Mouse (Mus musculus): ENCODE measurements around the gene Higd1c.
"Not testable (repeated sequence)": the region's sequence is repeated elsewhere in the genome, so short reads cannot be mapped to it uniquely, and the experiment has no call there.

Higd1c gene

DNA sequence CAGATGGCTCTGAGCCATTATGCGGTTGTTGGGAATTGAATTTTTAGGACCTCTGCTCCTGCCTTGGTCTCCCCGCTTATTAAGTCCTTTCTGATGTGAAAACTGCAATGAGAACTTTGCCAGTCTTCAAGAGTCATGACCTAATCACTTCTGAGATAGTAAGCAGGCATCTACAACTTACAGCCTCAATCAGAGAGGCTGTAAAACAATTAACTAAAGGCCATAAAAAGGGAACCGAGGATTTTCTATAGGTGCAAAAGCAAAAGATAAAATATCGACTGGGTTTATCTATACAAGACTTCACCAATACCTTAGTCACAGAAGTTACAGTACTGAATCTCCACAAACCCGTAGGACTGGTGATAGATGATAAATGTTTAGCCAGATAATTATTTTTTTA, 8.5 kb upstream of the Higd1c start:
- no peak for DNase-seq

GRCm38 (mm10) chr15:100365967-100366366, 1.6 kb downstream of the Higd1c start:
- not testable (repeated sequence) for DNase-seq

DNA sequence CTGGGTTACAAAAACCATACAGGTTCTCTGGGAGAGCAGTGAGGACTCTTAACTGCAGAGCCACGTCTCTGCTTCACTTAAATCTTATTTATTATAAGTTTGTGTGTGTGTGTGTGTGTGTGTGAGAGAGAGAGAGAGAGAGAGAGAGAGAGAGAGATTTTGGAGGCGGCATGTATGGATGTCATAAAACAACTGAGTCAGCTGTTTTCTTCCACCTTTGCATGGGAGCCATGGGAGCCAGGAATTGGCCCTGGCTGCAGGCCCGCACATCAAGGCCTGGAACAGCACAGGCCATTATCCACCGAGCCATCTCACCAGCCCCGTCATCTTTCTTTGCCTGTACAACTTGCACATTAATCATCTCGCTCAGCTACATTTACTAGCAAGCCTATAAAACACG, 2.8 kb downstream of the Higd1c start:
- no peak for DNase-seq

DNA sequence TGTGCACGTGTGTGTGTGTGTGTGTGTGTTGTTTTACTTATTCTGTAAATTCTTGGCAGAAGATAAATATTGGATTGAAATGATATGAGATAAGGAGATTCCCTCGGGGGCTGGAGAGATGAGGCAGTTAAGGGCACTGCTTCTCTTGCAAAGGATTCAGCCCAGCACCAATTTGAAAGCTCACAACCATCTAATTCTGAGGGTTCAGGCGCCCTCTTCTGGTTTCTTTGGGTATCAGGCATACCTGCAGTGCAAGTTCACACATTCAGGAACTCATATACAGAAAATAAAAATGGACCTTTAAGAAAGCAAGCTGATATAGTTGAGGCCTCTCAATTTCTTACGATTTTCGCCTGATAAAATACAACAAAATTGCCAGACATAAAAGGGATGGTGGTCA, 10.7 kb downstream of the Higd1c start:
- DNase-seq: peak; percentile 76

DNA sequence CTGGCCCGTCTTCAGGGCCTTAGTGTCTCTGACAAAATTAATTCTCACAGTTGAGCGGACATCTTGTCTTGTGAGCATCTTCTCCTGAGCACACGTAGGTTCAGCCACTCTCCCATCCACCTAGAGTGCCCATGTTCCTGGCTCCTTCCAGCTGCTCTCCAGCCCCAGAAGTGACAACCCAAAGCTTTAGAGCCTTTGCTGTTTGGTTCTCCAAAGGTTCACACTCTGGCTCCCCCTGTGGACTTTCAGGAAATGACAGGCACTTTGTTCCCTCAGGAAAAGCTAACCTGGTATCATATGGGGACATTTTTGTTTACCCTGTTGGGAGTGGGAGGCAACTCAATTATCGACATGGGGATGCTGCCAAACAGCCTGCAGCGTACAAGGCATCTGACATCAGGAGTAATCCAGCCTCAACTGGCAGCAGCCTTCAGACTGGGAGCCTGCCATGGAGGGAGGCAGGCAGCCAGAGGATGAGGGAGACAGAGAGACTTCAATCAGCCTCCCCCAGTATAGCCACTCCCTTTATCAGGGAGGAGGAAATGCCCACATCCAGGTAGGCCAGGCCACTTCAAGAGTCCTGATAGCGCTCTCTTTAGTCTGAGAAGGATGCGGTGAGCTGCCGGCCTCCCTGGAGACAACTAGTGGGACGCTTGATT, 13.6 kb downstream of the Higd1c start:
- DNase-seq: not testable (repeated sequence)

DNA sequence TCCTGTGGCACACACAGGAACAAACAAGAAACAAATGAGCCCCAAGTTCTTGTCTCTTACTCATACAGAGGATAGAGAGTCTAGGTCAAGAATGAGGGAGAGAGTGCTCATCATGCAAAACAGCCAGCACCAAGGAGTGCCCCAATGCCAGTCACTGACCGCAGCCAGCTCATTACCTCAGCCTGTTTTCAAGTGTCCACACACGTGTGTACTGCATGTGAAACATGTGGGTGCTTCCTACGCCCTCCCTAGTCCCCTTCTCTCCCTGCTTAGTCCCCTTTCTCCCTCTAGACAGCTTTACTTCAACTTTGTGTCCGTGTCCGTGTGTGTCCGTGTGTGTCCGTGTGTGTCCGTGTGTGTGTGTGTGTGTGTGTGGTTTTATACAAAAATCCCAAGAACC, 15.3 kb downstream of the Higd1c start:
- no peak for DNase-seq

DNA sequence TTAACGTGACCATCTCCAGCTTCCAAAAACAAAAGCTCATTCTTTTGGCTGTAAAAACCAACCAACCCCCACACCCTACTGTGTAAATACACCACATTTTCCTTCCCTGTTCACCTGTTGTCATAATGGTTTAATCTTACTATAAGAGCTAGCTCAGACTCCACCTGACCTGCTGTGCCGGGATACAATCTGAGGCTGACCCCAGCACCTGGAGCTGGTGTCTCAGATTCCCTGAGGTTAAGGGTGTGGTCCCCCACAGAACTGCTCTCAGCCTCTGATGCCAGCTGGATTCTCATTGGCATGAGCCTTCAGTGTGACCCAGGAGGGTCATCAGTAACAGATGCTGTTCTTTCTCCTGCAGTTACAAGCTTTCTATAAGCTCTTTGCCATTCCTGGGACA, 15.8 kb downstream of the Higd1c start:
- no peak for DNase-seq

- no peak for DNase-seq
Observed at GRCm38 (mm10) chr15:100385705-100386104, 21.4 kb downstream of the Higd1c start.

DNA sequence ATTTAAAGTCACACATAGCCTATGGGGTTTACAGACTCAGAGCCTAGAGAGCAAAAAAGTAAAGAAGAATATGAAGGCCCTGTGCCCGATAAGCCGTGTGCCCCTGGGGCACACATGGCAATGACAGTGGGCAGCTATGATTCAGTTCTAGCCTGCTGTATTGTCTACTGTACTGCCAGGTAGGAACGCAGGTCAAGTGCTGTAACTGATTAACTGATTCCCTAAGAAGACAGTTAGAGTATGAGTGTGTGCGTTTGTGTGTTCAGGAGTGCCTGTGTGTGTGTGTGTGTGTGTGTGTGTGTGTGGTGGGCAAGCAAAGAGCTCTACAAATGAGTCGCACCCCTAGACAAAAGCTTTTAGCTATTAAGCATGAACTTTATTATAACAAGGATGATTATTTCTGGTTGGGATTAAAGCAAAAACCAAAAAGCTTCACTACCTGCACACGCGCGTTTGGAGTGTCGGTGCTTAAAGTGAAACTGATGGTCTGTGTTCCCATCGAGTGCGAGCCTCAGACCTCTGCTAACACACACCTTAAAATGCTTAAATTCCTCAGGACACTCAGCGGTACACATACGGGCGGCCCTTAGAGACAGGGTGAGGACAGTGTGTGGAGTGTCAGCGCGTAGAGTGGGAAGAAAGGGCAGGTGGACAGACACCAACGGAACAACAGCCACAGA, 23.3 kb downstream of the Higd1c start:
- no peak for DNase-seq

DNA sequence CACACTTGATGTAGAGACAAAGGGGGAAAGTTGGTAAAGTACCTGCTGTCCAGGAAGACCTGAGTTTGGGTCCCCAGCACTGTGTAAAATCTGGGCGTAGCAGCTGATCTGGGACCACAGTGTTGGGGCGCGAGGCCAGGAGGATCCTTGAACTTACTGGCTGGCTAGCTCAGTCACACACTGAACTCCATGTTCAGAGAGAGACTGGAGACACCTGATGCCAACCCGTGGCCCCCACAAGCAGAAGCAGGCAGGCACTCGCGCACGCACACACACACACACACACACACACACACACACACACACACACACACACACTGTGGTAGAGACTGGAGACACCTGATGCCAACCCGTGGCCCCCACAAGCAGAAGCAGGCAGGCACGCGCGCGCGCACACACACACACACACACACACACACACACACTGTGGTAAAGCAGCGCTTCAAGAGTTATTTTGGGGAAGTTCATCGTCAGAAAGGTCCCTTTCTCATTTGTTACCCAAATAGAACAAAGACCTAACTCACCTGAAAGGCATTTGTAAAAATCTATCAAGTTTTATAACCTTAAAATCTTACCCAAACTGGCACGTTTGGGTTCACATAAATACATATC, 24.0 kb downstream of the Higd1c start:
- no peak for DNase-seq

DNA sequence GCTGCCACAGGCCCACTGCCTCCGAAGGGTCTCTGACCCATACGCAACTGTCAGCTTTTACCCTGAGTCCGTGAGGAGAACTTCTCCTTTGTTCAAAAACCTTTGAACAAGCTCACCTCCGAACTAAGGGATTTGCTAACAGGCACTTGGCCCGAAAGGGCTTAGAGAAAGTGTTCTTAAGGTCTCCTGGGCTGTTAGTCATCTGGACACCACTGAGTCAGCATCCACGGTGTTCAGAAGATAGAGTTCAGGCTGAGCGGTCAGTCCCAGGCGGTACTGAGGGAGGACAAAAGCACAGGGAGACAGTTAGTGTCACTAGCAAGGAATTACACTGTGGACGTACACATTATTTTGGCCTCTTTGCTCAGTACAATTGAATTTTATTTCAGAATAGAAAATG, 24.5 kb downstream of the Higd1c start:
- DNase-seq: no peak

DNA sequence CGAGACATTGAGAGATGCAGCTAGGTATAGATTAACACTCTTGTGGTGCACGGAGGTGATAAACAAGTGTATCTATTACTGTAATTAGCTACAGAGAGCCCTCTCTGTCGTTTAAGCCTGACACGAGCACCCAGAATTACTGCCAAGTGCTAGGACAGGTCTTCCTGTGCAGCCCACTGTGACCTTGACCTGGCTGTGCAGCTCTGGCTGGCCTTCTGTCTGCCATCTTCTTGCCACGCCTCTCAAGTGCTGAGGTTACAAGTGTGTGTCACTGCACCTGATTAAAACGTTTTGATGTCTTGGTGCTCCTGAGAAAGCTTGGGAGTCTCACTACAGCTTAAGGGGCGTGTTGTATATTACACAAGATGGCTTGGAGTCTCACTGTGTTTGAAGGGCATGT, 26.7 kb downstream of the Higd1c start:
- DNase-seq: no peak

- DNase-seq: no peak
Observed at GRCm38 (mm10) chr15:100391599-100391998, 27.3 kb downstream of the Higd1c start.

GRCm38 (mm10) chr15:100393016-100393415, 28.7 kb downstream of the Higd1c start:
- DNase-seq: no peak

DNA sequence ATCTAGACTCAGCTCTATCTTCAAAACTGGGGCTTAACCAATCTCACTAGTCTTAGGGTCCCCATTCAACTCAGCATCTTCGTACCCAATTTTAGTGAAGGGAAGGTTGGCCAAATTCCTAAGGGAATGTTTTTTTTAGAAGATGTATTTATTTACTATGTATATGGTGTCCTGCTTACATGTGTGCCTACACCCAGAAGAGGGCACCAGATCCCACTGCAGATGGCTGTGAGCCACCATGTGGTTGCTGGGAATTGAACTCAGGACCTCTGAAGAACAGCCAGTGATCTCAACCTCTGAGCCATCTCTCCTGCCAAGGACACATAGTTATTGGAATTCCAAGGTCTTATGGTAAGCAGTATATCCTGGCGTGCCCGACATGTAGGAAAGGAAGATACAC, 31.2 kb downstream of the Higd1c start:
- DNase-seq: no peak

DNA sequence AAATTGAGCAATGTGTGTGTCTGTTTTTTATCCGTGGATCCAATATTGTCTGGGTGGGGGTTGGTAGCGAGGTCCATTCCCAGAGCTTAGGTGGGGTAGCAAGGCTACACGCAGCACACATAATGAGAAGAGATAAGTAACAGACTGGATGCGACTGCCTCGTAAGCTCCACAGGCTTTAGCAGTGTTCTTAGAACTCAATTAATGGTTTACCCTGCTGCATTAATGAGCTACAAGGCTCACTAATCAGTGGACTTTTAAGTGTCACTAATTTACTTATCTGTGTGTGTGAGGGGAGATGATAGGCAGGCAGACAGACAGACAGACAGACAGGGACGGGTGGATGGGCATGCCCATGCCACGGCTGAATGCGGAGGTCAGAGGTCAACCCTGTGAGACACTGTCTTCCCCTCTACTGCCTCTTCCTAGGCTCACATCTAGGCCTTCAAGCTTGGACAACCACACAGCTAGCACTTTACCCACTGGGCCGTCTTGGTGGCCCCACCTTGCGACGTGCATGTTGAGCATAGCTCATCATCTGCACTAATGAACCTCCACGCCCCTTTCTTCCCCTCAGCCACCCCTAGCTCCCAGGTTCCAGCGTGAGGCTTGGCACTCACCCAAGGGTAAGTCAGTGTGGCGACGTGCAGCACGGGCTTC, 36.4 kb downstream of the Higd1c start:
- peak; percentile 82 for DNase-seq

DNA sequence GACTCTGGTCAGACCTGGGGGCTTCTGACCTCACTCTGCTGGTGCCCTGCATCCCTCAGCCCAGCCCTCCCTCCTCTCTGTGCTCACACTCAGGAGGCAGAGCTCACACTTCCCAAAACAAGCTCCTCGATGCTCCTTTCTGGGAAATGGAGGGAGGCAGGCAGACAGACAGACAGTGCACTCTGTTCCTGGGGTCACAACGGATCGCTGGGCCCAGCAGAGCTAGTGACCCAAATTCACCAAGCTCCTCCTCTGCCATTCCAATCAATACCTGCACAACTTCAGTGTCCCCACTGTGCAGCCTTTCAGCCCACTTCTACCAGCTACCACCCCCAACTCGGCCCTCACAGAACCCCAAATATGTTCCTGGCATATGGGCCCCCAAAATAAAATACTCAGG, 37.5 kb downstream of the Higd1c start:
- no peak for DNase-seq

- no peak for DNase-seq
Observed at GRCm38 (mm10) chr15:100402347-100402746, 38.0 kb downstream of the Higd1c start.

DNA sequence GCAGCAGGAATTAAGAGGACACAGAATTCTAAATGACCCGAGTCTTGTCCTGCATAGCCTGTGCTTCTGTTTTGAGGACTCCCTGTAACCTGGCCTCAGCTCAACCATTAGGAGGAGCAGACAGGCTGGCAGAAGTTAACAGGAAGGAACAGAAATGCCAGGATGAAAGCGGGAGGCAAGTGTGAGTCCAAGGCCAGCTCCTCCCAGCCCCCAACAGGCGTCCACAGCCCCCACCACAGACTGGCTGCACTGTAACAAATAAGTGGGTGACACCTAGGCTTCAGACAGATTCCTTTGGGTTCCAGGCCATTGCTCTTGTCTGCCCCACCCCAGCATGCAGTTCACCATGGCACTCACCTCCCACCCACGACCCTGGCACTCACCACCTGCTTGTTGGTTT, 38.5 kb downstream of the Higd1c start:
- no peak for DNase-seq

GRCm38 (mm10) chr15:100403318-100404000, 39.1 kb downstream of the Higd1c start:
- peak; percentile 76 for DNase-seq

DNA sequence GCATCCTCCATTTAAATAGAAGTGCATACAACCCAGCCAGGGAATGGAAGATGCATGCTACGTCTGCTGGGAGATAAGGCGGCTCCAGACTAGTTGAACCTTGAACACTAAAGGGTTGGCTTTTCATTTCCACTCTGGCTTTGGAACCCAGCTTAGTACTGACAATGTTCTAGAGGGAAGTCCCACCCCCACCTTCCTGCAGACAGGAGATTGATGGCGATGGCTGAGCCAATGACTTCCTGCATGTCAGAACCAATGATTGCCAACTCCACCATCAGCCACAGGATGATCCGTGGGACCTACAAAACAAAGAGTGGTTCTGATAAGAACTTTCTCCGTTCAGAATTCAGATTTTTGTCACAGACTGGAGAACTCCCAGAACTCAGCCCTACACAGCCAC, 41.7 kb downstream of the Higd1c start:
- peak; percentile 42 for DNase-seq

GRCm38 (mm10) chr15:100410918-100411672, 46.8 kb downstream of the Higd1c start:
- peak; percentile 88 for DNase-seq
